Mouse (Mus musculus): ENCODE measurements around the gene Sorbs2. TPM values are rescaled to one million over a fixed set of nuclear protein-coding genes. Genes with fewer than 3 reads are reported as not detected.

The Sorbs2 gene
- total and polyA plus RNA-seq, 2 experiments from 2014 or later, result 33.2 to 88.8 TPM

DNA sequence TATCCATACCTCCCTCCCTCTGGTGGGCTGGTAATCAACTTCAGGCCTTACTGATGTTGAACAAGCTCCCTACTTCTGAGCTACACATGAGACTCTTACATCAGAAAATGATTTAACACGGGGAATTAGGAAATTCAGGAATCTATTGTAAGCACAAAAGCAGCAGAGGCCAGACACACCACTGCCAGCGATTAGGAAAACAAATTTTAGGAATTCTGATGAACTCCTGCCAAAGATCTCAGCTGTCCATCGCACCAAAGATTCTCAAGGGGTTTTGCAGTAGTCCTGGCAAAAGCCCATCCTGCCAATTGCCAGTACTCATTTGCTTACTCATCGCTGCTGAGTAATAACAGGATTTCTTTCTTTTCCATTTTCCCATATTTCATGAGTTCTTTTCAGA is 94.4 kb downstream of the Sorbs2 start:
- ATAC-seq (no peak), DNase-seq (peak; percentile 11)
- H3K4me3 ChIP-seq (ENCODE audit: low read depth, low read length), result no peak overlapping the region
- no peak for TF ChIP-seq CTCF (IDR thresholded peaks at IDR 0.05; ENCODE audit: low read depth)
- no peaks in the 10 kb centered on the region for H3K36me3 ChIP-seq (ENCODE audit: insufficient read depth)
- 49% methylated on average over 4 of the region's 4 CpGs for WGBS
- H3K9ac ChIP-seq, result no peak overlapping the region
- no peaks in the 10 kb centered on the region for H3K27me3 ChIP-seq (ENCODE audit: insufficient read depth, low read length)
- no peak overlapping the region for H3K27ac ChIP-seq (ENCODE audit: low read depth, low read length)
- H3K9me3 ChIP-seq (ENCODE audit: low read length), result no peaks in the 10 kb centered on the region
- no peak overlapping the region for H3K4me2 ChIP-seq (ENCODE audit: low read depth)
- no peaks in the 10 kb centered on the region for H3K4me1 ChIP-seq (ENCODE audit: insufficient read depth)

DNA sequence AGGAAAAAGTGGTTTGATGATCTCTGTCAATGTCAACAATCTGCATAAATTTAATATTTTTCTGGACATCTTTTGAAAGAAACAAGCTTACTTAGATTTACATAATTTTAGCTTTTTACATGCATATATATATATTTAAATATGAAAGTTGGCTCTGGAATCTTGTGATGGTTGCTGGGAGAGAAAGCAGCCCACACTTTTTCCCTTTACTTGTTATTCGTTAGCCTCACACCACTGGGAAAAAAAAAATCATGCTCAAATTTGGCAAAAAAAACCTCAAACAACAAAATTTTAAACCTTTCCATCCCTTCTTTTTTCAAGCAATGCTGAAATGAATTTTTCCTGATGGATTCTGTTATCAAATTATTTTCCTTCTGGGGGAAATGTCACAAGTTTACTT is 97.8 kb downstream of the Sorbs2 start:
- Histone ChIP-seq H3K4me1 (ENCODE audit: insufficient read depth) (no peaks in the 10 kb centered on the region), H3K4me2 (ENCODE audit: low read depth) (no peak overlapping the region), H3K9me3 (ENCODE audit: low read length) (no peaks in the 10 kb centered on the region), H3K4me3 (ENCODE audit: low read depth, low read length) (no peak overlapping the region), H3K27me3 (ENCODE audit: insufficient read depth, low read length) (no peaks in the 10 kb centered on the region), H3K36me3 (ENCODE audit: insufficient read depth) (no peaks in the 10 kb centered on the region), H3K9ac (no peak overlapping the region), H3K27ac (ENCODE audit: low read depth, low read length) (no peak overlapping the region)
- no peak for DNase-seq
- TF ChIP-seq CTCF (IDR thresholded peaks at IDR 0.05; ENCODE audit: low read depth), result no peak
- ATAC-seq, result no peak
- WGBS, result 63% methylated on average over 1 of the region's 1 CpGs

DNA sequence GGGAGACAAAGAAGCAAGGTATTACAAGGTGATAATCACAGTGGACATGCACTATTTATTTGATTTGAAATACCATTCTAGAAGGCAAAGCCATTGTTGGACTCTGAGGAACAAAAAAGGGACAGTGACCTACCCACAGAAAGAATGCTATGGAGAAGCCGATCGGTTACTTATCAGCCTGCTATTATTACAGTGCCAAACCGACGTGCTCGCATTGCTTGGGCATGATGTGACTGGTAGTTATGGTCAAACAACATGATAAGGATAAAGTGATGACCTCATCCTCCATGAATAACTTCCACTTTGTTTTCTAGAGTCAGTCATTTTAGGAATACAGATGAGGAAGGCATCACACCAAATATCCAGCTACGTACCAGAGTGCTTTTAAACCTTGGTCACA is 99.4 kb downstream of the Sorbs2 start:
- WGBS, result 82% methylated on average over 6 of the region's 6 CpGs
- Histone ChIP-seq H3K4me2 (ENCODE audit: low read depth) (no peak overlapping the region), H3K9ac (no peak overlapping the region), H3K4me1 (ENCODE audit: insufficient read depth) (no peaks in the 10 kb centered on the region), H3K4me3 (ENCODE audit: low read depth, low read length) (no peak overlapping the region), H3K36me3 (ENCODE audit: insufficient read depth) (no peaks in the 10 kb centered on the region), H3K27me3 (ENCODE audit: insufficient read depth, low read length) (no peaks in the 10 kb centered on the region), H3K9me3 (ENCODE audit: low read length) (no peaks in the 10 kb centered on the region), H3K27ac (ENCODE audit: low read depth, low read length) (no peak overlapping the region)
- TF ChIP-seq CTCF (IDR thresholded peaks at IDR 0.05; ENCODE audit: low read depth), result no peak
- ATAC-seq (no peak), DNase-seq (no peak)

DNA sequence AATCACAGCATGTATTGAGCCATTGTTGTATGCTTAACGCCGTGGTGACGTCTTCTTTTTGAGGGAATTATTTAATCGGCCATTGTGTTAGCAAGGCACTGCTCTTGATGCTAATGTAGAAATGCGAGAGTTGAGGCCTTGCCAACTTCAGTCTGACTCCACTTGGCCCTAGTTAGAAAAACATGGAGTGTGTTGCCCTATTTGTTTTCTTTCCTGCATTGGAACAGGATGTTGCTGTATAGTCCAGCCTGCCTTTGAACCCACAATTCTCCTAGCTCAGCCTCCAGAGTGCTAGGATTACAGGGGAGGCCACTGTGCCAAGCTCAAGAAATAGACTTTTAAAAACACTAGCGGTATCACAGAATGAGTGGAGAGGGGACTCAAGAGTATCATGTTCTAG is 100.8 kb downstream of the Sorbs2 start:
- Histone ChIP-seq H3K4me2 (ENCODE audit: low read depth) (no peak overlapping the region), H3K27ac (ENCODE audit: low read depth, low read length) (no peak overlapping the region), H3K9me3 (ENCODE audit: low read length) (no peaks in the 10 kb centered on the region), H3K4me1 (ENCODE audit: insufficient read depth) (no peaks in the 10 kb centered on the region), H3K36me3 (ENCODE audit: insufficient read depth) (no peaks in the 10 kb centered on the region), H3K9ac (no peak overlapping the region), H3K4me3 (ENCODE audit: low read depth, low read length) (no peak overlapping the region), H3K27me3 (ENCODE audit: insufficient read depth, low read length) (no peaks in the 10 kb centered on the region)
- no peak for TF ChIP-seq CTCF (IDR thresholded peaks at IDR 0.05; ENCODE audit: low read depth)
- WGBS, result 48% methylated on average over 6 of the region's 6 CpGs
- DNase-seq (no peak), ATAC-seq (no peak)

DNA sequence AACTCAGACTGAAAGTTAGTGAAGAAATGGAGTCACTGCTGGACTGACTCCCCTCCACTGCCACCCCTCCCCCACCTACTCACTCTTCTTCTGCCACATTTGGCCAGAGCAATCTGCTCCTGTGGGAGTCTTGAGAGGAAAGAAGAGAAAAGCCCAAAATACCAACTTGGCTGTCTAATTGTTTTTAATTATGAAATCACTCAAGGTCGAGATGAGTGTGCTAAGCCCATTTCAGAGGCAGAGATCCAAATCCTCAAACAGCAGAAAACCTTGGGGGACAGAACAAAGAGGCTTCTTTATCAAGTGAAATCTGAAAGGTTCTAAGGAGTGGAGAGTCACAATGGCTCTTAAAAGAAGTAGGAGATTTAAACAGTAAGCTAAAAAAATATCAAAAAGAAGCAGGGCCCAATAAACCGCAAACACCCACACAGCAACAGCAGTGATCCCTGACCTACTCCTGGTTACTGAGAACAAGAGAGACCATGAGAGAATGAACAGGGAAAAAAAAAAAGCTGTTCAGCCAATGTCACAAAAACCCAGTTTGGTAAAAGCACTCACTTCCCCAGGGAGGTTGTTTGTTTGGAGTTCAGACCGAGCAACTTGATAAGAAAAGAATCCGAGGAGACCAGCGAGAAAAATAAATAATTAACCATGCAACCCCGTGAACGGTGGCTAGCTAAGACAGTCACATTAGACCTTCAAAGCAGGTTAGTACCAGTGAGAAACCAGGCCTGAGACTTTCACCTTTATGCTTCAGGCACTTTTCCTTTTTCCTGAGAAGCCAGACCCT is 103.0 kb downstream of the Sorbs2 start:
- Histone ChIP-seq H3K9me3 (ENCODE audit: low read length) (no peaks in the 10 kb centered on the region), H3K4me3 (ENCODE audit: low read depth, low read length) (no peak overlapping the region), H3K9ac (no peak overlapping the region), H3K27me3 (ENCODE audit: insufficient read depth, low read length) (no peaks in the 10 kb centered on the region), H3K36me3 (ENCODE audit: insufficient read depth) (no peaks in the 10 kb centered on the region), H3K4me1 (ENCODE audit: insufficient read depth) (no peaks in the 10 kb centered on the region), H3K27ac (ENCODE audit: low read depth, low read length) (no peak overlapping the region), H3K4me2 (ENCODE audit: low read depth) (no peak overlapping the region)
- TF ChIP-seq CTCF (IDR thresholded peaks at IDR 0.05; ENCODE audit: low read depth), result no peak
- DNase-seq (no peak), ATAC-seq (no peak)
- 25% methylated on average over 7 of the region's 7 CpGs for WGBS

DNA sequence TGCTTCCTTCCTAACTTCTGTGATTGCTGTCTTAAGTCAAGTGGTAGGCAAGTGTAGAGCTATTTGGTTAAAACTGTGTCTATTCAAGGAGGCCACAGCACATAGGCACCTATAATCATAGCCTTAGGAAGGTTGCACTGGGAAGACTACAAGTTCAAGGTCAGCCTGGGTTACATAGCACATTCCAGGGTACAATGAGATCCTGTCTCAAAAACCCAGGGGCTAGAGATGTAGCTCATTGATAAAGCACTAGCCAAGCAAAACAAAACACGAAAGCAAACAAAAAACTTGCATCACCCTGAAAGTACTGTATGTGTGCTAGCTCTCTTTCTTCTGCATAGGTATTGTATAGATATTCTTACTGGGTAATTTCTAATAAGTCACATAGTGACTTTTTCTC is 103.7 kb downstream of the Sorbs2 start:
- no peaks in the 10 kb centered on the region for H3K4me1 ChIP-seq (ENCODE audit: insufficient read depth)
- H3K27ac ChIP-seq (ENCODE audit: low read depth, low read length), result no peak overlapping the region
- no peak for TF ChIP-seq CTCF (IDR thresholded peaks at IDR 0.05; ENCODE audit: low read depth)
- H3K9me3 ChIP-seq (ENCODE audit: low read length), result no peaks in the 10 kb centered on the region
- no peaks in the 10 kb centered on the region for H3K27me3 ChIP-seq (ENCODE audit: insufficient read depth, low read length)
- H3K9ac ChIP-seq, result no peak overlapping the region
- no peak overlapping the region for H3K4me3 ChIP-seq (ENCODE audit: low read depth, low read length)
- ATAC-seq, result no peak
- H3K4me2 ChIP-seq (ENCODE audit: low read depth), result no peak overlapping the region
- no peaks in the 10 kb centered on the region for H3K36me3 ChIP-seq (ENCODE audit: insufficient read depth)
- no peak for DNase-seq
- WGBS, result 72% methylated on average over 1 of the region's 1 CpGs

DNA sequence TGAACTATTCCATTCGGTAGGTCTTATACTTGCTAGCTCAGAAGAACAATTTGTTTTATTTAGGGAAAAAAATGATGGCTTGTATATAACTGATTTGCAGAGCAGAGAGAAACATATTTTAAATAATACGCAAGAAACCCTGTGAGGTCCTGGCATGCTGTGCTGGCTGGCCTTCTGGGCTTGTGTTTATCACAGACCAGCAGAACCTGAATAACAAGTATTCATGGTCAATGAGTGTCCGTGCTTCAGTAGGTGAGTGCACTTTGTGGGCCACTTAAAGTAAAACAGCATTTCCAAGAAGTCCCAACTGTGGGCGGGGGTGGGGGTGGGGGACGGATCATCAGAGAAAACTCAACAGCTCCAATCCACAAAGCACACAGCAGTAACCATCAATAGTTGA is 107.0 kb downstream of the Sorbs2 start:
- no peaks in the 10 kb centered on the region for H3K9me3 ChIP-seq (ENCODE audit: low read length)
- WGBS, result 54% methylated on average over 5 of the region's 5 CpGs
- H3K36me3 ChIP-seq (ENCODE audit: insufficient read depth), result no peaks in the 10 kb centered on the region
- no peaks in the 10 kb centered on the region for H3K27me3 ChIP-seq (ENCODE audit: insufficient read depth, low read length)
- ATAC-seq (no peak), DNase-seq (no peak)
- H3K4me1 ChIP-seq (ENCODE audit: insufficient read depth), result no peaks in the 10 kb centered on the region
- no peak overlapping the region for H3K4me2 ChIP-seq (ENCODE audit: low read depth)
- no peak for TF ChIP-seq CTCF (IDR thresholded peaks at IDR 0.05; ENCODE audit: low read depth)
- H3K4me3 ChIP-seq (ENCODE audit: low read depth, low read length), result no peak overlapping the region
- H3K9ac ChIP-seq, result no peak overlapping the region
- H3K27ac ChIP-seq (ENCODE audit: low read depth, low read length), result no peak overlapping the region
